Mouse (Mus musculus): Measurements from ENCODE around the gene Paqr4. TPM values are rescaled to one million over a fixed set of nuclear protein-coding genes. Genes with fewer than 3 reads are reported as not detected.
"Not testable (repeated sequence)": the region's sequence is repeated elsewhere in the genome, so short reads cannot be mapped to it uniquely, and the experiment has no call there.

Paqr4 gene
- polyA plus RNA-seq, 1 experiment from 2014 or later: 49.6 TPM

- no peak overlapping the region for H3K27ac ChIP-seq (ENCODE audit: low read depth, low read length)
- 4% methylated on average over 12 of the region's 12 CpGs for WGBS
- no peaks in the 10 kb centered on the region for H3K36me3 ChIP-seq (ENCODE audit: control insufficient read depth, insufficient read depth, low read length)
- H3K9ac ChIP-seq (replicated peaks; ENCODE audit: low read depth, low read length): no peak overlapping the region
- no peaks in the 10 kb centered on the region for H3K27me3 ChIP-seq (ENCODE audit: control insufficient read depth, insufficient read depth, low read length)
- H3K9me3 ChIP-seq (ENCODE audit: control insufficient read depth, low read length): no peaks in the 10 kb centered on the region
- H3K4me2 ChIP-seq (ENCODE audit: low read depth, low read length): no peak overlapping the region
- ATAC-seq (ENCODE audit: low read depth): no peak
- peaks cover 10% of the 10 kb centered on the region for H3K4me1 ChIP-seq (ENCODE audit: control insufficient read depth, insufficient read depth, low read length)
- H3K4me3 ChIP-seq (ENCODE audit: low read depth, low read length): no peak overlapping the region
Observed at GRCm38 (mm10) chr17:23774090-23774489, 33.4 kb upstream of the Paqr4 start.

- Histone ChIP-seq H3K4me3 (ENCODE audit: low read depth, low read length) (no peak overlapping the region), H3K36me3 (ENCODE audit: control insufficient read depth, insufficient read depth, low read length) (no peaks in the 10 kb centered on the region), H3K27me3 (ENCODE audit: control insufficient read depth, insufficient read depth, low read length) (no peaks in the 10 kb centered on the region), H3K4me2 (ENCODE audit: low read depth, low read length) (no peak overlapping the region), H3K4me1 (ENCODE audit: control insufficient read depth, insufficient read depth, low read length) (peaks cover 10% of the 10 kb centered on the region), H3K27ac (ENCODE audit: low read depth, low read length) (no peak overlapping the region), H3K9ac (replicated peaks; ENCODE audit: low read depth, low read length) (no peak overlapping the region), H3K9me3 (ENCODE audit: control insufficient read depth, low read length) (no peaks in the 10 kb centered on the region)
- ATAC-seq (ENCODE audit: low read depth): no peak
- 81% methylated on average over 6 of the region's 6 CpGs for WGBS
Observed at GRCm38 (mm10) chr17:23773676-23774075, 33.0 kb upstream of the Paqr4 start.

GRCm38 (mm10) chr17:23772219-23772556, 31.5 kb upstream of the Paqr4 start:
- H3K4me3 ChIP-seq (ENCODE audit: low read depth, low read length): peak overlapping the region; percentile 88
- peaks cover 10% of the 10 kb centered on the region for H3K4me1 ChIP-seq (ENCODE audit: control insufficient read depth, insufficient read depth, low read length)
- ATAC-seq (ENCODE audit: low read depth); H3K27me3 ChIP-seq (ENCODE audit: control insufficient read depth, insufficient read depth, low read length); H3K9ac ChIP-seq (replicated peaks; ENCODE audit: low read depth, low read length); H3K27ac ChIP-seq (ENCODE audit: low read depth, low read length); H3K9me3 ChIP-seq (ENCODE audit: control insufficient read depth, low read length); H3K36me3 ChIP-seq (ENCODE audit: control insufficient read depth, insufficient read depth, low read length): not testable (repeated sequence)
- 63% methylated on average over 2 of the region's 2 CpGs for WGBS
- peak overlapping the region; percentile 54 for H3K4me2 ChIP-seq (ENCODE audit: low read depth, low read length)

- H3K4me3 ChIP-seq (ENCODE audit: low read depth, low read length): peak within 1 kb of the TSS; percentile 88
- H3K4me2 ChIP-seq (ENCODE audit: low read depth, low read length): peak within 1 kb of the TSS; percentile 54
- peak; percentile 98 for ATAC-seq (ENCODE audit: low read depth)
- H3K4me1 ChIP-seq (ENCODE audit: control insufficient read depth, insufficient read depth, low read length): peaks cover 10% of the 10 kb centered on the region
- no peaks in the 10 kb centered on the region for H3K9me3 ChIP-seq (ENCODE audit: control insufficient read depth, low read length)
- H3K36me3 ChIP-seq (ENCODE audit: control insufficient read depth, insufficient read depth, low read length): no peaks in the 10 kb centered on the region
- H3K27ac ChIP-seq (ENCODE audit: low read depth, low read length): peak within 1 kb of the TSS; percentile 75
- H3K27me3 ChIP-seq (ENCODE audit: control insufficient read depth, insufficient read depth, low read length): no peaks in the 10 kb centered on the region
- H3K9ac ChIP-seq (replicated peaks; ENCODE audit: low read depth, low read length): peak within 1 kb of the TSS; percentile 97
- 3% methylated on average over 51 of the region's 58 CpGs for WGBS
Observed at GRCm38 (mm10) chr17:23771284-23772218, 30.9 kb upstream of the Paqr4 start, which contains the start of gene Flywch1. Gene Flywch1, minus strand, starts transcription at chr17:23771602.

GRCm38 (mm10) chr17:23770896-23771283, 30.2 kb upstream of the Paqr4 start:
- peaks cover 10% of the 10 kb centered on the region for H3K4me1 ChIP-seq (ENCODE audit: control insufficient read depth, insufficient read depth, low read length)
- H3K4me3 ChIP-seq (ENCODE audit: low read depth, low read length): peak overlapping the region; percentile 88
- peak overlapping the region; percentile 75 for H3K27ac ChIP-seq (ENCODE audit: low read depth, low read length)
- no peak for ATAC-seq (ENCODE audit: low read depth)
- H3K36me3 ChIP-seq (ENCODE audit: control insufficient read depth, insufficient read depth, low read length): no peaks in the 10 kb centered on the region
- H3K9me3 ChIP-seq (ENCODE audit: control insufficient read depth, low read length): no peaks in the 10 kb centered on the region
- H3K4me2 ChIP-seq (ENCODE audit: low read depth, low read length): peak overlapping the region; percentile 54
- peak overlapping the region; percentile 97 for H3K9ac ChIP-seq (replicated peaks; ENCODE audit: low read depth, low read length)
- WGBS: under 1% methylated on average over 19 of the region's 19 CpGs
- no peaks in the 10 kb centered on the region for H3K27me3 ChIP-seq (ENCODE audit: control insufficient read depth, insufficient read depth, low read length)

GRCm38 (mm10) chr17:23770493-23770892, 29.8 kb upstream of the Paqr4 start:
- Histone ChIP-seq H3K4me2 (ENCODE audit: low read depth, low read length) (peak overlapping the region; percentile 54), H3K27me3 (ENCODE audit: control insufficient read depth, insufficient read depth, low read length) (no peaks in the 10 kb centered on the region), H3K36me3 (ENCODE audit: control insufficient read depth, insufficient read depth, low read length) (no peaks in the 10 kb centered on the region), H3K4me3 (ENCODE audit: low read depth, low read length) (peak overlapping the region; percentile 88), H3K4me1 (ENCODE audit: control insufficient read depth, insufficient read depth, low read length) (peaks cover 10% of the 10 kb centered on the region), H3K9ac (replicated peaks; ENCODE audit: low read depth, low read length) (peak overlapping the region; percentile 97), H3K27ac (ENCODE audit: low read depth, low read length) (peak overlapping the region; percentile 75), H3K9me3 (ENCODE audit: control insufficient read depth, low read length) (no peaks in the 10 kb centered on the region)
- no peak for ATAC-seq (ENCODE audit: low read depth)
- 5% methylated on average over 2 of the region's 2 CpGs for whole genome bisulfite sequencing

GRCm38 (mm10) chr17:23762976-23763375, 22.3 kb upstream of the Paqr4 start:
- Histone ChIP-seq H3K36me3 (ENCODE audit: control insufficient read depth, insufficient read depth, low read length) (peaks cover 26% of the 10 kb centered on the region), H3K27me3 (ENCODE audit: control insufficient read depth, insufficient read depth, low read length) (no peaks in the 10 kb centered on the region), H3K4me3 (ENCODE audit: low read depth, low read length) (no peak overlapping the region), H3K27ac (ENCODE audit: low read depth, low read length) (no peak overlapping the region), H3K4me1 (ENCODE audit: control insufficient read depth, insufficient read depth, low read length) (no peaks in the 10 kb centered on the region), H3K9ac (replicated peaks; ENCODE audit: low read depth, low read length) (no peak overlapping the region), H3K4me2 (ENCODE audit: low read depth, low read length) (no peak overlapping the region), H3K9me3 (ENCODE audit: control insufficient read depth, low read length) (no peaks in the 10 kb centered on the region)
- WGBS: 87% methylated on average over 11 of the region's 11 CpGs
- no peak for ATAC-seq (ENCODE audit: low read depth)

GRCm38 (mm10) chr17:23761155-23761554, 20.5 kb upstream of the Paqr4 start:
- H3K27ac ChIP-seq (ENCODE audit: low read depth, low read length): no peak overlapping the region
- ATAC-seq (ENCODE audit: low read depth): no peak
- peaks cover 43% of the 10 kb centered on the region for H3K36me3 ChIP-seq (ENCODE audit: control insufficient read depth, insufficient read depth, low read length)
- H3K4me1 ChIP-seq (ENCODE audit: control insufficient read depth, insufficient read depth, low read length): no peaks in the 10 kb centered on the region
- no peak overlapping the region for H3K4me3 ChIP-seq (ENCODE audit: low read depth, low read length)
- no peak overlapping the region for H3K4me2 ChIP-seq (ENCODE audit: low read depth, low read length)
- no peaks in the 10 kb centered on the region for H3K9me3 ChIP-seq (ENCODE audit: control insufficient read depth, low read length)
- 97% methylated on average over 3 of the region's 3 CpGs for WGBS
- H3K9ac ChIP-seq (replicated peaks; ENCODE audit: low read depth, low read length): no peak overlapping the region
- H3K27me3 ChIP-seq (ENCODE audit: control insufficient read depth, insufficient read depth, low read length): no peaks in the 10 kb centered on the region

- 97% methylated on average over 9 of the region's 9 CpGs for WGBS
- H3K27ac ChIP-seq (ENCODE audit: low read depth, low read length): no peak overlapping the region
- peaks cover 52% of the 10 kb centered on the region for H3K36me3 ChIP-seq (ENCODE audit: control insufficient read depth, insufficient read depth, low read length)
- H3K9me3 ChIP-seq (ENCODE audit: control insufficient read depth, low read length): no peaks in the 10 kb centered on the region
- no peaks in the 10 kb centered on the region for H3K4me1 ChIP-seq (ENCODE audit: control insufficient read depth, insufficient read depth, low read length)
- no peak overlapping the region for H3K9ac ChIP-seq (replicated peaks; ENCODE audit: low read depth, low read length)
- H3K4me3 ChIP-seq (ENCODE audit: low read depth, low read length): no peak overlapping the region
- no peak overlapping the region for H3K4me2 ChIP-seq (ENCODE audit: low read depth, low read length)
- no peaks in the 10 kb centered on the region for H3K27me3 ChIP-seq (ENCODE audit: control insufficient read depth, insufficient read depth, low read length)
- ATAC-seq (ENCODE audit: low read depth): no peak
Observed at GRCm38 (mm10) chr17:23760231-23760630, 19.6 kb upstream of the Paqr4 start.
